Mouse (Mus musculus) left cerebral cortex, adult 18-20 months (tissue): ENCODE results near the gene Spaca4. TPM values are rescaled to one million over a fixed set of nuclear protein-coding genes. Genes with fewer than 3 reads are reported as not detected.

Experiments
- total RNA-seq, 2 experiments: library from RNA; stranded (reverse); gene quantifications; 2 replicates each; pipeline ENCODE4 v1.2.3; 2021

Spaca4 gene
- total RNA-seq, 2 experiments from 2014 or later, result not detected

Other genes starting within 250 kb of the Spaca4 start
- under 1 TPM in 1 of 2 experiments, not detected in 1; 0.21 TPM for gene Tulp2, start 243.9 kb downstream of the Spaca4 start, total RNA-seq
- gene Gm45808, start 239.0 kb downstream of the Spaca4 start, total RNA-seq, result 1 to 10 TPM; 2.5 to 3.8 TPM
- gene Dhdh, start 237.0 kb downstream of the Spaca4 start, total RNA-seq, result 1 to 10 TPM; 3.9 to 4.7 TPM
- 100 to 1,000 TPM; 111 to 112 TPM for gene Nucb1, start 215.4 kb downstream of the Spaca4 start, total RNA-seq
- 10 to 100 TPM; 23.1 to 25.9 TPM for gene Ppp1r15a, start 199.5 kb downstream of the Spaca4 start, total RNA-seq
- gene Plekha4, start 199.5 kb downstream of the Spaca4 start, total RNA-seq, result 1 to 10 TPM; 6.1 to 8.2 TPM
- under 1 TPM; 0.37 to 0.56 TPM for gene Hsd17b14, start 170.9 kb downstream of the Spaca4 start, total RNA-seq
- gene Bcat2, start 155.7 kb downstream of the Spaca4 start, total RNA-seq, result 10 to 100 TPM; 25.3 to 26.9 TPM
- not detected for gene Fgf21, start 110.3 kb downstream of the Spaca4 start, total RNA-seq
- not detected for gene Fut1, start 108.5 kb downstream of the Spaca4 start, total RNA-seq
- under 1 TPM in 1 of 2 experiments, not detected in 1; 0.21 TPM for gene Izumo1, start 104.0 kb downstream of the Spaca4 start, total RNA-seq
- gene Rasip1, start 98.3 kb downstream of the Spaca4 start, total RNA-seq, result 1 to 10 TPM; 6.4 to 7.9 TPM
- gene Mamstr, start 85.8 kb downstream of the Spaca4 start, total RNA-seq, result 1 to 10 TPM; 2.0 to 2.6 TPM
- under 1 TPM; 0.12 to 0.26 TPM for gene Fut2, start 59.4 kb downstream of the Spaca4 start, total RNA-seq
- 10 to 100 TPM; 11.1 to 13.3 TPM for gene Ntn5, start 41.8 kb downstream of the Spaca4 start, total RNA-seq
- gene Sec1, start 31.4 kb downstream of the Spaca4 start, total RNA-seq, result 1 to 10 TPM; 1.2 to 1.7 TPM
- 100 to 1,000 TPM; 215 to 220 TPM for gene Car11, start 26.0 kb downstream of the Spaca4 start, total RNA-seq
- 10 to 100 TPM; 63.1 to 84.6 TPM for gene Dbp, start 20.7 kb downstream of the Spaca4 start, total RNA-seq
- 100 to 1,000 TPM; 331 to 369 TPM for gene Rpl18, start 10.4 kb downstream of the Spaca4 start, total RNA-seq
- 10 to 100 TPM; 32.3 to 33.0 TPM for gene Sphk2, start 7.8 kb downstream of the Spaca4 start, total RNA-seq
- gene Fam83e, start 4.6 kb downstream of the Spaca4 start, total RNA-seq, result under 1 TPM in 1 of 2 experiments, not detected in 1; 0.21 TPM
- 100 to 1,000 TPM; 229 to 237 TPM for gene Lmtk3, start 57.9 kb upstream of the Spaca4 start, total RNA-seq
- gene Sult2b1, start 58.9 kb upstream of the Spaca4 start, total RNA-seq, result 10 to 100 TPM; 11.3 to 13.7 TPM
- gene Cyth2, start 88.8 kb upstream of the Spaca4 start, total RNA-seq, result 100 to 1,000 TPM; 191 to 210 TPM
- 1 to 10 TPM; 2.2 to 2.6 TPM for gene Kcnj14, start 99.0 kb upstream of the Spaca4 start, total RNA-seq
- 10 to 100 TPM; 20.1 to 23.2 TPM for gene Grwd1, start 105.1 kb upstream of the Spaca4 start, total RNA-seq
- gene Kdelr1, start 147.0 kb upstream of the Spaca4 start, total RNA-seq, result 10 to 100 TPM; 69.0 to 76.2 TPM
- 10 to 100 TPM; 10.7 to 10.9 TPM for gene Grin2d, start 152.6 kb upstream of the Spaca4 start, total RNA-seq
- not detected for gene Syngr4, start 170.9 kb upstream of the Spaca4 start, total RNA-seq
- gene Tmem143, start 171.1 kb upstream of the Spaca4 start, total RNA-seq, result 10 to 100 TPM; 20.9 to 22.0 TPM
- gene Emp3, start 195.6 kb upstream of the Spaca4 start, total RNA-seq, result 1 to 10 TPM; 5.5 to 8.4 TPM
- gene Ccdc114, start 198.3 kb upstream of the Spaca4 start, total RNA-seq, result 1 to 10 TPM; 2.6 to 2.7 TPM